Mouse (Mus musculus): ENCODE results near the gene Gm9958.

Gene Gm9958

DNA sequence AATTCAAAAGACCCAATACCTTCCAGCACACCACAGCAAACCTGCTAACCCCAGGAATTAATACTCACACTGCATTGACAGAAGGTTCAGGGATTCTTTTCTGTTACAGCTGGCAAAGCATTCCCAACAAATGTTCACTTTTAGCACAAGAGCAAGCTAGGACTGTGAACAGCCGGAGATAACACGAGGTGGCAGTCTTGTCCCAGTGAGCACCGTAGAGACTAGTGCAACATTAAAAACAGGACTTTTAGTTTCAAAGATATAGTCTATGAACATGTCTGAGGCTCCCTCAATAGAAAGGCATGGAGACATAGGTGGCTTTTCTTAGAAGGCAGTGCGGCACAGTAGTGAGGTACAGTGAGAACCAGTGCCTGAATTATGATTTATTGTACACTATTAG is 38.2 kb downstream of the Gm9958 start:
- CTCF ChIA-PET: no interaction called here

DNA sequence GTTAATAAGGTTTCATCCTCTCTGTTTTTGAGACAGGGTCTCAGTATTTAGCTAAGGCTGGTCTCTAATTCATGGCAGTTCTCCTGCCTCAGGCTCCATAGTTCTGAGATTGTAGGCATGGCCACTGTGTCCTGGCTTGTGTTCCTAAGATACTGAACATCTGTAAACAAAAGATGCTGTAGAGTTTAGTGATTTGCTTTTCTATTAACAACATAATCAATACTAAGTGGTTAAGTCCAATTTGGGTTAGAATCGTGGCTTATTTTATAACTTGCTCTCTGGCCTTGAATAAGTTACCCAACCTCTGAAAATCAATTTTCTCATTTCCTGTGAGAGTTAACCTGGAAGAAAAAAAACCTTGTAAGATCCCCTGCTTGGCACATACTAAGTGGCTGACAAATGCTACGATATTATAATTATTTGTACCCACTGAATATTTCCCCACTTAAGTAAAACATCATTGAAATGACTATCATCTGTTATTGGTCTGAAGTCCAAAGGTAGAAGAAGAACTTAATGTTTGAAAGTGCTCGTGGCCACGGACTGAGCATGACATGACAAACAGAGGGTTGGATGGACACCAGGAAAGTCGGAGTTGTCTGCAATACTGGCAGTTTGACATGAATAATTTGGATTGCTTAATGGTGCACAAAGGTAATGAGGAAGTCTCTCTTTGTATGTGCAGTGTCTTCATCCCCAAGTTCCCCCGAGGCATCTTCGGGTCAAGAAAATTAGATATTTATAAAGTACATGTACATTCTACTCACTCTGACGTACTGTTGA is 47.3 kb downstream of the Gm9958 start:
- CTCF ChIA-PET: interaction anchor here (0.6 kb wide), 1 partner anchor 225 kb away, joined by 4 read pairs; no protein-coding TSS in a partner anchor

DNA sequence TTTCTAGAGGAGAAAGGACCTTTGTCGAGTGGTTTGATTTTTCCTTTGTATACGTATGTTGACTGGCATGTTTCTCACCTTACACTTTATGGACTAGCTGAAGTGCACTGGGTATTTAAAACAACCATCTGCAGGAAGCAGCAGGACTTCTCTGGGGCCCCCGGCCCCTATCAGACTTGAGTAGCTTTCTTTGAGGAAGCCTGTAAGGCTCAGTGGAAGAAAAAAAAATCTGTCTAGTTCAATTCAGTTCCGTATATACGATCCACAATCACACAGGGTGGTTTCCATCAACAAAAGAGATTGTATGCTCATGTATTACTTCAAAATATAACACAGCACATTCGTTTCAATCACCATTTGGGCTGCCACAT is 47.9 kb downstream of the Gm9958 start:
- CTCF ChIA-PET: no interaction called here

Measured in spleen, embryonic (tissue).